Comparison of ENCODE assay signal across 25 mouse cellular contexts in the genomic region with DNA sequence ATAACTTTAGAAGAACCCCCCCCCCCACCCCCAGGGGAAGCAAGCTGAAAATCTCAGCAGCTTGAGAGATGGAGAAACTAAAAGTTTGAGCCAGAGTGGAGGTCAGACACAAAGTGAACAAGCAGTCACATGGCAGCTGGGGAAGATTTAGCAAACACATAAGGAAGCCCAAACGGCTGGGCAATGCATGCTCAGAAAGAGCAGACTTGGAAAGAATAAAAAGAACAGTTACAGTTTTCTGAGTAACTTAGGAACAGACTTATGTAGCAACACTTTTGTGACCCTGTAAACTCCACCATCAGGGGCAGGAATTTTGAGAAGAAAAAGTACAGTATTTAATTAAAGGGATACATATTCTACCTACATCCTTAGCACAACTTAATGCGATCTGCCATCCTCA.
"Had no signal": no experiment of that assay in that cellular context is flagged by ENCODE, and none has a peak within 500 bp of the region (broad histone marks: within the 10 kb centered on the region; RNA-seq: fewer than 3 reads in every experiment).

No protein-coding gene starts in this region.

- H3K27me3 ChIP-seq: heart, embryonic 13.5 days; heart, embryonic 15.5 days; hindbrain, embryonic 13.5 days; hindbrain, embryonic 15.5 days; kidney, embryonic 15.5 days; limb, embryonic 13.5 days; limb, embryonic 15.5 days had no signal

- H3K36me3 ChIP-seq: heart, embryonic 13.5 days; heart, embryonic 15.5 days; hindbrain, embryonic 13.5 days; hindbrain, embryonic 15.5 days; kidney, embryonic 15.5 days; limb, embryonic 13.5 days; limb, embryonic 15.5 days had no signal

- H3K27ac ChIP-seq: heart, adult 2 months; heart, embryonic 13.5 days; heart, embryonic 15.5 days; hindbrain, embryonic 13.5 days; hindbrain, embryonic 15.5 days; hindbrain, postnatal 0 days; kidney, embryonic 15.5 days; kidney, postnatal 0 days; limb, embryonic 13.5 days; limb, embryonic 15.5 days had no signal

- H3K4me2 ChIP-seq: heart, embryonic 11.5 days; heart, embryonic 13.5 days; heart, embryonic 15.5 days; hindbrain, embryonic 13.5 days; hindbrain, embryonic 15.5 days; kidney, embryonic 15.5 days; limb, embryonic 13.5 days; limb, embryonic 15.5 days had no signal

- DNase-seq: gastrocnemius, postnatal 14 days; gastrocnemius, postnatal 36 days; heart, adult 11 months; heart, adult 2 months; heart, postnatal 14 days; heart, postnatal 36 days; kidney, adult 11 months; kidney, adult 2 months; kidney, adult 9 months; kidney, postnatal 14 days; kidney, postnatal 36 days; layer of hippocampus, adult 9-11 months; layer of hippocampus, postnatal 36 days; left cerebral cortex, postnatal 4 days had no signal

- H3K9ac ChIP-seq: heart, embryonic 13.5 days; heart, embryonic 15.5 days; hindbrain, embryonic 13.5 days; hindbrain, embryonic 15.5 days; kidney, embryonic 15.5 days; limb, embryonic 13.5 days; limb, embryonic 15.5 days had no signal

- ATAC-seq: hindbrain, postnatal 0 days; intestine, embryonic 16.5 days had no signal

- H3K4me1 ChIP-seq: heart, embryonic 15.5 days; limb, embryonic 15.5 days had no signal

- H3K9me3 ChIP-seq: heart, embryonic 13.5 days; heart, embryonic 15.5 days; hindbrain, embryonic 13.5 days; hindbrain, embryonic 15.5 days; kidney, embryonic 15.5 days; limb, embryonic 13.5 days; limb, embryonic 15.5 days had no signal

- H3K4me3 ChIP-seq: heart, adult 2 months; heart, embryonic 13.5 days; heart, embryonic 15.5 days; hindbrain, embryonic 13.5 days; hindbrain, embryonic 15.5 days; kidney, embryonic 15.5 days; limb, embryonic 13.5 days; limb, embryonic 15.5 days had no signal
